Mouse (Mus musculus) heart, postnatal 36 days (tissue): ENCODE data around the gene Sel1l3. TPM values are rescaled to one million over a fixed set of nuclear protein-coding genes. Genes with fewer than 3 reads are reported as not detected.

Experiments used
- DNase-seq, 2 experiments: peaks; one replicate each; pipeline ENCODE4 v3.0.0; 2021 to 2022
- intact Hi-C: fragments of 180-260 bp; cut with DNase I; formaldehyde crosslinking; loops from one replicate; pipeline ENCODE4 v1.15.1; 2025
- total RNA-seq, 2 experiments: library from RNA; stranded (reverse); gene quantifications; 2 replicates each; pipeline ENCODE4 v1.2.3; 2021

Gene Sel1l3
- total RNA-seq, result 1 to 10 TPM; 1.3 to 2.8 TPM

DNA sequence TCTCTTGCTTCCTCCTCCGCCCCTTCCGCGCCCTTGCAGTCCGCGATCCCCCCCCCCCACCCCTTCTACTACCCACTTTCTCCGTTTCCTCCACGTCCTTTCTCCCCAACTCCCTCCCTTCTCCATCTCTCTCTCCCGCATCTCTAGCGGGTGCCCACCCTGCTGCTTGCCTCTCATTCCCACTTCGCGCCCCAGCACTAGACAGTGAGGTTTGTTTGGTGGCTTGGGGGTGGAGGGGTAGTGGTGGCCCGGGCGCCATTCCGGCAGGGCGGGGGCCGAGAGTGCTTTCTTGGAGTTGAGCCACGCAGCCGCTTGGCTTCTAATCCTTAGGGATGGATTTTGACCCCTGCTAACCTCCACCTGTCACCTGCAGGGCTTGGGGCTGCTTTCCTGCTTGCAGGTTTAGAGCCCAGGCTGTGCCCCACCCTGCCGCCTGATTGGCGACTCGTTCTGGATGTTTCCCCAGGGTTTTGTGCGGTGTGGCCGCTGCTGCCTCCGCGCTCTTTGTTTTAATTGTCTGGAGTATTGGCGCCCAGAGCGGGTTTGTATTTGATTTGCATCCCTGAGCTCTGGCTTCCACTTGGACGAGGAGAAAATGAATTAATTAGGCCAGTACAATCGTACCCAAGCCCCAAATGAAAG is at the start of gene Sel1l3:
Gene Sel1l3 (minus strand): TSS at position 217 of the 642 bp plus-strand sequence.
- DNase-seq, result peak; percentile 14 to 16
- intact Hi-C loops, result no loop called here

DNA sequence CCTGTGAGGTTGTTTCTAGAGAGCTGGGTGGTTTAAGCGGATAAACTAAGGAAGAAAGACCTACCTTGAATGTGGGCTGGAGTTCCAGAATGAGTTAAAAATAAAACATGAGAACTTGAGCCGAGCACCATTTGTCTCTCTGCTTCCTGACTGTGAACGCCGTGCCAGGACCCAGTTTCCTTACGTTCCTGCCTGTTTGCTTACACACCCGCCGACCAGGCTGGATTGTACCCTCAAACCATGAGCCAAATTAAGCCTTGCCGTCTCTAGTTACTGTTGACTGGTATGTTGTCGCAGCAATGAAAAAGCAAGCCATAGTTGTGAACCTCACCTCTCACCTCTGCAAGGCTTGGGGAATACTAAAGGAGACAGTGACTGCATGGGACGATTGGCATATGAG is 48.3 kb upstream of the Sel1l3 start:
- DNase-seq, result no peak
- intact Hi-C loops, result no loop called here

DNA sequence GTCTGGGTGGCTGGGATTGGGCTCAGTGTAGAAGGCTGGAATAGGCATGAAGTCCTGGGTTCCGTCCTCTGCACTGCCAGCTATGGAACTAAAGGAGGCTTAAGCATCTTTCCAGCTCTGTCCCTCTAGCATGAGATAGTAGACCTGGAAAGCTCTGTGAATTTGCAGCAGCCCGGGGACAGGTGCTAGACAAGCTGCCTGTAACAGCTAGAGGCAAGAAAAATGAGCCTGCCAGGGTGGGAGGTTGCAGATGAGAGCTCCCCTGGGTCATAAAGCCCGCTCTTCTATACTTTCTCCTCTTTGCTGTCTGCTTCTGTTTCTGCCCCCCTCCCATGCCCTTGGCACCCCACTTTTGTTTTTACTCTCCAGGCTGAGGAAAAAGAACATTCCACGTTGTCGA is 46.2 kb upstream of the Sel1l3 start:
- intact Hi-C loops, result loop anchor here (10.0 kb wide), 1 partner anchor 375 kb away; no protein-coding TSS in a partner anchor
- DNase-seq, result no peak

DNA sequence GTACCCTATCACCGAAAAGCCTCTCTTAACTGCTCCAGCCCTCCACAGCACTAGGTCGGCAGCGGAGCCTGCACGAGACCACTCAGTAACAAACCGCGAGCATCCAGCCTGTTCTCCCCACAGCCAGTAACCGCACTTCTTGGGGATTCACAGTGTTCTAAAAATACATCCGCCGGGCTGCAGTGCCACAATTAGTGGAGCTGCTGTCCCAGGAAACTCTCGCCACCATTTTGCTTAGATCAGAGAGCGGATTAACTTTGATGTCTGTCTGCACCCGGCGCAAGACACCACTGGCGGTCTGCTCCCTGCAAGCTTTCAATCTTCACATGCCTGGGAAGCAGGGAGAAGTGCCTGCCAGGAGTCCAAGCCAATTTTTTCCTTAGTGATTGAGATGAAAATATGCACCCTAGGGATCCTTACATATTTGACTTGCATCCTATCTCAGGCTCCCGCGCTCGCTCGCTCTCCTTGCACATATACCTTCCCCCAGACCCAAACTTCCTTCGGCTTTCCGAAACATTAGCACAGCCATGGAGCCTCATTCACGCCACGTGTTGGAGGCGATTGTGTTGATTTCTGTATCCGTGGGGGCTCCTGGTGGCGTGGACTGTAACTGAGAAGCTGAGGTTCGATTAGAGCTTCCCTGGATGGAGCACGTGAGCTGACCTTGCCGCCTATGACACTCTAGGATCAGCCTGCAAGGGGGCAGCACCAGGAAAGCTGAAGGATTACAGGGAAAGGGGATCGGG is 44.5 kb upstream of the Sel1l3 start:
- intact Hi-C loops, result loop anchor here (10.0 kb wide), 1 partner anchor 373 kb away; no protein-coding TSS in a partner anchor
- DNase-seq, result no peak

DNA sequence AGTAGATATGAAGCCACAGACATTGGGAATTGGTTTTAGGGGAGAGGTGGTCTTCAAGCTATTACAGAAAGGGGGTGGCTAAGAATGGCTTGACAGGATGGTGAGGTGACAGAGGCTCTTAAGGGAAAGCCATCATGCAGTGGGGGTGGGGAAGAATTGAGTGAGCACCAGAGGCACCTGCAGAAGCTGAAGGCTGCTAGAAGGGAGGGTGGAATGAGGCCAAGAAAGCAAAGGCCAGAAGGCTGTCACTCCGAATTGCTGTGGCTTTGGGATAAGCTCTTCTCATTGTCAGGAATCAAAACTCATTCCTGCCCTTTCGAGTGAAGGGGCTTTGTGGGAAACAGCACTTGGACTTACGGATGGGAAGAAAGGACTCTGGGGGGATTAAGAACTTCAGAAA is 41.1 kb upstream of the Sel1l3 start:
- intact Hi-C loops, result loop anchor here (10.0 kb wide), 1 partner anchor 370 kb away; no protein-coding TSS in a partner anchor
- no peak for DNase-seq

DNA sequence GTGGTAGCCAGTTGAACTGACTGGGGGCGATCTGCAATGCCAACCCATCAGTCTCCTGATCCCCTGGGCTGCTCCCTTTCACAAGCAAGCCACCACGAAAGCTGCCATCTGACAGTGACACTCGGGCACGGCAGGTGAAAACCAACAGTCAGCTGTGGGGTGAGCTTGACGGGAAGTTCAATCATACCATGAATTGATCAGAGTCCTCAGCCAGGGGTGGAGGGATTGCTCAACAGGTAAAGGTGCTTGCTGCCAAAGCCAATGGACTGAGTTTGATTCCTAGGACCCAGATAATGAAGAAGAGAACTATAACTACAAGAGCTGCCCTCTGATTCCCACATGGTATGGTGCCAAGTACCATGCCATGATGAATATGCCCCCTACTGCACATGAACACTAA is 40.4 kb upstream of the Sel1l3 start:
- intact Hi-C loops, result loop anchor here (10.0 kb wide), 1 partner anchor 369 kb away; no protein-coding TSS in a partner anchor

DNA sequence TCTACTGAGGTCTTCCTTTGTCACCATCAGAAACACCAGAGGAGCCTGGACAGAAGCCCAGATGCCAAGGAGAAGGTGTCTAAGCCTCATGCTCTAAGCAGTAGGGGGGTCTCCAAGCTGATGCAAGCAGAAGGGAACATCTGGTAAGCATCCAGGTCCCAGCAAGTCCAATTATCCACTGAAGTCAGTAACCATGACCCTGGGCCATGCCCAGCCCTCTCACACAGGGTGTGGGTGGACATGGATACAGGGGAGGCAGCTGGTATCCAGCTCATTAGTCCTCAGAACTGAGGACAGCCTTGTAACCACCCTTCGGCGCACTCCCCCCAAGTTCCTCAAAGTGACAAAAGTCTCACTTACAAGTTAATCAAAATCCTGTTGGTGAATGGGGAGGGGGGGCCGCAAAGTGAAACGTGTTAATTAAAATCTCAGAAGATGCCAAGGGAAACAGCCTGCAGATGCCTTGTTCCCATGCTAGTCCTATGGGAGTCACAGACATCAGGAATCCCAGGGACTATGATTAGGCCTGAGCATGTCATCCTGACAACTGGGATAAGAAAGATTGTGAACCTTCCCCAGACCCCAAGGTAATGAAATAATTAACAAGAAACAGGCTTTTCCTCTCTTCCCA is 35.8 kb upstream of the Sel1l3 start:
- DNase-seq, result no peak
- intact Hi-C loops, result loop anchor here (10.0 kb wide), 1 partner anchor 365 kb away; no protein-coding TSS in a partner anchor

More for the DNA sequence above, 40.4 kb upstream of the Sel1l3 start:
- no peak for DNase-seq

DNA sequence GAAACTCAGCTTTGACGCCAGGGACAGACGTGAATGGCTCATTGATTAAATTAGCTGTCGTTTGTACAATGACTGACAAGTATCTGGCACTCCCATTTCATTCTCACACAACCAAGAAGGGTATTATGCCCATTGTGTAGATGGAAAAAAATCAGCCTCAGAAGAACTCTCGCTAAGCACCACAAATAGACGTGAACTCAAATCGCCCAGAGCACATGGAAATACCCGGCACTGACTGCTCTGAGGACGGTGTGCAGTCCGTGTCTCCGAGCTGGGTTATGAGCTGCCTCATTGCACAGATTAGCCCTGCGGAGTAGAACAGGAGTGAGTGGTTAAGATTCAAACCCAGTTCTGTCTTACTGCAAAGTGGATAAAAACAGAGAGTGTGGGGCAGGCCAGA is 34.8 kb upstream of the Sel1l3 start:
- no peak for DNase-seq
- intact Hi-C loops, result no loop called here

DNA sequence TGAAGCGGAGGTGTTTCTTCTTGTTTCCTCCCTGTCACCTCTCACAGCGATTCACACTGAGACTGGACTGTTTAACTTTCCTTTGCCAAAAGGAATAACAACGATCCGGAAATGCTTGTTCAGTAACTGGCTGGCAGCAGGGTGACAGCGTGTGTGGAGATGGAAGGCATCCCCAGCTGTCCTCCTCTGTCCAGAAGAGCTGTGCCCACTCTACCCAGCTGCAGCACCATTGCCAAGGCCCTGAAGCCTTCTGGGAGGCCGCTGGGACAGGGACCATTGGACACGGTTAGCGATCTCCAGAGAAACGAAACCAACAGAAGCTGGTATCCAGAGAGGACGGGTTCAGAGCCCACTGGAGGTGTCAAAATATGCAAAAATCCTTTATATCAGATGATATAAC is 30.2 kb upstream of the Sel1l3 start:
- DNase-seq, result no peak
- intact Hi-C loops, result no loop called here

DNA sequence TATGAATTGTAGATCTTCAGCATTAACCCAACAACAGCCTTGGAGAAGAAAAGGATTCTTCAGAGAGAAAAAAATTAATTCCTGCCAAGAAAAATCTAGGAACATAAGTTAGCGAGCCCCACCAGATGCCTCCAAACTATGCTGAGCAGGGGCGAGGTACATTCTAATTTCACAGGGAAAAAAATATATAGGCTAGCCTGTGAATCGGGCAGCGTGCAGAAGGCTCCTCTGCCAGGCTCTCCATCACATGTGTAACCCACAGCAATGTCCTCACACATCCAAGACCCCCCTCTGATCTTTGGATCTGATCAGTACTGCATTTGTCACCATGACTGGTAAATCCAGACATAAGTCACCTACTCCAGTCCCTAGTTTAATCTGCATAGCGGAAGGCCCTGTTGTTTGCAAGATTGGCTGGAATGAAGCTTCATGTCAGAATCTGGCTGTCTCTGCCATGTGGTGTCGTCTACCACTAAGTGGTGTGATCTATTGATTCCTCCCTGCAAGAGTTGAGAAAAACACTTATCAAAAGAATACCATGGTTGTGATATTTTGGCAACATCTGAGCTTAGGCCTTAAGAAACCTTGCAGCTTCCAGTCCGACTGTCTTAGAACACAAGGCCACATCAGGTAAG is 29.3 kb upstream of the Sel1l3 start:
- intact Hi-C loops, result no loop called here

DNA sequence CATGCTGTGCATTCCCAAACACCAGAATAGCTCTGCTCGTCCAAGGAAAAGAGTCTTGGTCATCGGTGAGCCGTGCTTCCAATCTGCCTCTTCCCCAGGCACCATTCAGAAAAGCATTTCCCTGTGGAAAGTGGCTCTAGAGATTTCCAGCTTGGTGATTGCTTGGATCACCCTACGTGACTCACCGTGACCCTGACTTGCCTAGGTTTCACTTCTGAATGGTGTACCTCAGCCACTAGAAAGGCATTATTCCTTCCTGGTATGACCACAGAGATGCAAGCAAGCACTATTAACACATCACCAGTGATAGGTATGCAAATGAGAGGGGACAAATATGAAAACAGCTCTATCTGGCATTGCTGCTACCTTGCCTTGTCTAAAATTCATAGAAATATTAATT is 28.2 kb upstream of the Sel1l3 start:
- intact Hi-C loops, result no loop called here
- DNase-seq, result no peak

More for the DNA sequence above, 29.3 kb upstream of the Sel1l3 start:
- DNase-seq, result no peak

DNA sequence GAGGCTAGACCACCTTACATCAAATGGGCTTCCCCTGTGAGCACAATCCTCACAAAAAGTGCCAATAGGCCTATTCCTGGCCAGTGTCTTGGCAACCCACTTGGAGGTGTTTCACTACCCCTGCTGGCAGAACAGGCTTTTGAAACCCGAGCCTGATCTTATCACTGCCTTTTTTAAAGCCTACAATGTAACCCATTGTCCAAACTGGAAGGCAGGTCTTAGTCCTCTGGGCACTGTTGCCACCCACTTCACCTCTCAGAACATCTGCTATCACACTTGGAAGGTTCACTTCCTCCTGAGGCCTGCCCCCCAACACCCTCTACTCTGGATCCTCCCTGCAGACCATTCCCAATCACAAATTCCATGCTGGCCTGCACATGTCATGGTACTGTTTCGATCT is 27.4 kb upstream of the Sel1l3 start:
- intact Hi-C loops, result no loop called here
- DNase-seq, result no peak

DNA sequence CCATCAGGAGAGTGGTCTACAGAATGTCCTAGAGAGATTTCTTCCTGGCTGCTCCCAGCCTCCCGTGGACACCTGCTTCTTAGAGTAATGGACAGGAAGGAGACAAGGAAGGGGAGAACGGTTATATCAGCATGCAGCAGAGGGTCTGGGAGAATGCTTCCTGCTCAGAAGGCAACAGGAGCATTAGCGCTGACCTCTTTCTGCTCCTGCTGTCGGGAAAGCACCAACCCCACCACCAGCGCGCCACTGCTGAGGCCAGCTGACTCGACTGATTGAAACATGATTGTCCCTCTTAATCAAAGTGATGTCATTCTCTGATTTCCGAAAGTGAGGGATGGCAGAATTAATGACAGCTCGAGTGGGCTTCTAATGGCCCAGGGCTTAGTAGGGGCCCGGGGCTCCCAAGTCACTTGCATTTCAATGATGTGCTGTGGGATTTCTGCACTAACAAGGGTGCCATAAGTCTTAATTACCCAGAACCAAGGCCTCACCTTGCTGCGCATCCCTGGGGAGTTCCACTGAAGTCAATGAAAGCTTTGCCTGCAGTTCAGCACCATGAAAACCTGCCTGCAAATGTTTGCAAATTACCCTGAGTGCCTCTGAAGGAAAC is 26.2 kb upstream of the Sel1l3 start:
- no peak for DNase-seq
- intact Hi-C loops, result no loop called here

DNA sequence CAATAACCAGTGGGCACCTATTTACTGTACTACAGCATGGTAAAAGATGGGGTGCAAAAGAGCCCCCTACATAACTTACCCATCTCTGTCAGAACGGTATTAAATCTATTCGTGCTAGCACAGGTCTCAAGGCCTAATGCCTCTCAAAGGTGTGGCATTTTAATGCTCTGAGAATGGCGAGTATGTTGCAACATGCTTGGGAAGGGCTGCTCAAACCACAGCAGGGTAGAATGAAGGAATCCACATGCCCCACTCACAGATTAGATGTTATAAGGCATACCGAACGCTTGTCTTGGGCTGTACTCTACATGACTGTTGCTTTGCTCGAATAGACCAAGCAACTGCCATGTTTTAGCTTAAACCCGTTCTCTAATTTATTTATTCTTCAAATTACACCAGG is 25.5 kb upstream of the Sel1l3 start:
- no peak for DNase-seq
- intact Hi-C loops, result no loop called here

DNA sequence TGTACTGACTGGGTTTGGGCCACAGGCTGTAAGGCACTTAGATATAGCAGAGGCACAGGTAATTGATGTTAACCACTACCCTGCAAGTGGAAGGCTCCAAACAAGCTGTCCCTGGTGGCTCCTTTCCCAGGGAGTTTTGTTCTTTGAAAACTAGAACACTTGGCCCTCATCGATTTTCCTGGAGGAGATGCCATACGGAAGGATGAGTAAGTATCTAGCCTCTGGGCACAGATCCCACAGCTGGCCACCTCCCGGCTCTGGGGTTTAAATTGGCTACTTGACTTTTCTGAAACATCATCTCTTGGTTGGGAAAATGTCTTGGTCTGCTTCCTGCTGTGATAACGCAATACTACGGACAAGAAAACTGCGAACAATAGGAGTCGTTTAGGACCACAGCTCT is 25.0 kb upstream of the Sel1l3 start:
- intact Hi-C loops, result no loop called here
- no peak for DNase-seq

DNA sequence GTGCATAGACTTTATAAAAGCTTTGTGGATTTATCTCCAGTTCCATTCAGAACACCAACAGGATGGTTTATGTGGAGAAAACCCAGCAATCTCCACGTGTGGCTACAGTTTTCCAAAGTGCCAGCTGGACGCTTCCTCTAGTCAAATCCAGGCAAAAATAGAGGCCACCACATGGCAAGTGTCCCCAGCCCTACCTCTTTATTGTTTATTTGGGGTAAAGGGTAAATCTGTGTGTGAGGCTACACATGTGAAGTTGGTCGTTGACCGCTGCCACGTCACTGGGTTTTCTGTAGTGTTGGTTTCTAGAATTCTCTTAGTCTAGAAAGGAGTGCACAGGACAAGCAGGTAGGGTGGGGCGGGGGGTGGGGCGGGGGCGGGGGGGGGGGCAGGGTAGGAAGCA is 23.0 kb upstream of the Sel1l3 start:
- DNase-seq, result no peak
- intact Hi-C loops, result no loop called here

DNA sequence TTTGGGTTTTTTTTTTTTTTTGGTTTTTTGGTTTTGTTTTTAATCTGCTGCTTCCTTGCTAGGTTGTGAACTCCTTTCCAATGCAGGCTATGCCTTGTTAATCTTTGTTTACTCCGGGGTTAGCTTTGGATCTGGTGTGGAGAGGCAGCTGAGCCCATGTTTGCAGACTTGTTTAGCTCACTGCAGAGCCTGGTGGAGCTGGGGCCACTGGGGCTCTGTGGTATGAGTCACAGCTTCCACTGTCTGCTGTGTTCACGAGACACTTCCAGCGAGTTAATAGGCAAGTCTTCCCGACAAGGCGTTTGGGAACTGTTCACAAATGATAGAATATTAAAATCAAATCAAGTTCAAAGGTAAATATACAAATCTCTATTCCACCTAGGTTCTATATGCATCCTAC is 22.4 kb upstream of the Sel1l3 start:
- intact Hi-C loops, result no loop called here
- peak in 1 of 2 experiments; percentile 17 for DNase-seq

DNA sequence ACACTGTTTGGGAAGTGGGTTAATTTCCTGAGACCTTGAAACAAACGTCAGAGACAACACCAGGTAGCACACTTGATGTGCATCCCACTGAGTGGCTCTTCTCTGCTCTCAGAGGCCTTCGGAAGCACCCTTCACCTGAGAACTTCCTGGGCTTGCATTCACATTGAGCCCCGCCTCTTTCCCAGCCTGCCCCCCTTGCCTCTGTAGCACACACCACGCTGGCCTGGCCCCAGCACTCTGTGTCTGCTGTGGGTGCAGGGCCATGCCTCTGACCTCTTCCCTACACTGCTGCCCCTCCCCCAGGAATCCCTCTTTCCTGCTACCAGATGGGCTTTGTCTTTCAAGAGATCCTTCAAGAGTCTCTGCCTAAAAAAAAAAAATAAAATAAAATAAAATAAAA is 21.8 kb upstream of the Sel1l3 start:
- DNase-seq, result no peak
- intact Hi-C loops, result no loop called here

DNA sequence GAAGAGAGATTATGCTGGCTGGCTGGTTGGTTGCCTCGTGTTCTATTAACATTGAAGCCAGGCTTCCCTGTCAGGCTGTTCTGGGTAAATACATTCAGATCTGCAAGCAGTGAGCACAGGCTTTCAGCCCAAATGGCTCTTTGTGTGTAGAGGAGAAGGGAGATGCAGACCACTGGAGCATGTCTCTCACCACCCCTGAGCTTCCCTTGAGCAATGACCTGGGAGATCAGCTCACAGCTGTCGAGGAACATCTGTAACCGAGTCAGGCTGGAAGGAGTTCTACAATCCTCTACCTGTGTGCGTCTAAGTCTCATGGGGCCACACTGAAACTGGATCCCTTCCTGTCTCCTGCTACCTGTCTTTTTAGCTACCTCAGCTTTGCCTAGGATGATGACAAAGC is 16.8 kb upstream of the Sel1l3 start:
- intact Hi-C loops, result no loop called here

DNA sequence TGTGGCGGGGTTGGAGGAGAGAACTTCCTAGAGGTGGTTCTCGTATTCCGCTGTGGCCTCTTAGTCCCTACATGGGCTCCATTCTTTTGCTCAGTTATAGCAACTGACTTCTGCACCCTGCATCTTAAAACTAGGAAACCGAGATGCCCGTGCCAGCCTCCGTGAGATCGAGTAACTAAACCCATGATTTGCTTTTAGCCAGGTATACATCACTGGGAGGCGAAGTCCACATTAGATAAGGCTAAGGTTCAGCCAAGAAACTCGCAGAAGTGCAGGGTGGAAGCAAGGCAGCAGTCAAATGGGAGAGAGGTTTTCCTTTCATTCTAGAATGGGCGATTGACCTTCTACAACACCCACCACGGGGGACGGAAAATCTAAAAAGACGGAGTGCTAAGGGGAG is 11.7 kb upstream of the Sel1l3 start:
- no peak for DNase-seq
- intact Hi-C loops, result no loop called here

More for the DNA sequence above, 16.8 kb upstream of the Sel1l3 start:
- DNase-seq, result no peak

DNA sequence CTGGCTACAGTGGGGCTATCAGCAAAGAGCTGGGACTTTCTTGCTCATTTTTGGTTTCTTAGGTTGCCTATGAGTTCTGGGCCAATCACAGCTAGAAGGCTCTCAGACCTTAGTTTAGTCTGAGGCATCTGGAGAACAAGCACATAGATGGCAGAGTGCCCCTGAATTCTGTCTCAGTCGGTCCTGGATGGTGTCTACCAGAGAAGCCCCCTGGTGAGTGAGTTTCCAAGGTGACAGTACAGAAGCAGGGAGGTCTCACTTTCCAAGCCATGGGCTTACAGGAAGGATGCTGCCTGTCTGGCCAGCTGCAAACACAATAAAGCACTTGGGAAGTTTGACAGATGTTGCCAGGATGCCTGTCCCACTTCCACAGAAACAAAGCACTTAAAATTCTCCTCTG is 1.1 kb upstream of the Sel1l3 start:
- intact Hi-C loops, result no loop called here
- DNase-seq, result no peak
